Mouse (Mus musculus) T-helper 17 cell (primary cell): ENCODE measurements around the gene Slc31a2.

Source experiments
- in situ Hi-C, 2 experiments: fragments of 300-600 bp; cut with MboI, MseI; formaldehyde crosslinking; loops; 1 replicate in 1 of 2; 2 replicates in 1 of 2; pipeline ENCODE4 v1.15.1; 2025; ENCODE audit warnings: high pct_unique_total_duplicates in 2 of 2

The Slc31a2 gene

GRCm38 (mm10) chr4:62316456-62316855 lies 54.1 kb downstream of the Slc31a2 start:
- in situ Hi-C loops: no loop called here

- in situ Hi-C loops: no loop called here
Observed at GRCm38 (mm10) chr4:62318294-62318693, 55.9 kb downstream of the Slc31a2 start.

- in situ Hi-C loops: no loop called here
Observed at GRCm38 (mm10) chr4:62322684-62323083, 60.3 kb downstream of the Slc31a2 start.

- in situ Hi-C loops: no loop called here
Observed at GRCm38 (mm10) chr4:62326111-62326510, 63.7 kb downstream of the Slc31a2 start.

GRCm38 (mm10) chr4:62328941-62329660 lies 66.7 kb downstream of the Slc31a2 start:
- in situ Hi-C loops: no loop called here

GRCm38 (mm10) chr4:62331977-62332376 lies 69.6 kb downstream of the Slc31a2 start:
- in situ Hi-C loops: no loop called here

- in situ Hi-C loops: no loop called here
Observed at GRCm38 (mm10) chr4:62338536-62338935, 76.2 kb downstream of the Slc31a2 start.

GRCm38 (mm10) chr4:62344000-62344399 lies 81.6 kb downstream of the Slc31a2 start:
- in situ Hi-C loops: no loop called here

- in situ Hi-C loops: loop anchor here in 1 of 2 experiments (5.0 kb wide), 1 partner anchor 46 kb away; no protein-coding TSS in a partner anchor
Observed at GRCm38 (mm10) chr4:62345827-62346226, 83.5 kb downstream of the Slc31a2 start.

GRCm38 (mm10) chr4:62347605-62348328 lies 85.4 kb downstream of the Slc31a2 start:
- in situ Hi-C loops: loop anchor here in 1 of 2 experiments (5.0 kb wide), 1 partner anchor 45 kb away; no protein-coding TSS in a partner anchor
